In genomic region chr5:128846433-128847040, GRCm38 (mm10) we compare ENCODE assay signal across 23 mouse cellular contexts.
DNase-seq lines count a peak whose midpoint lies in the region; TF ChIP-seq lines count a peak whose summit lies in the region.
"Had no signal": no experiment of that assay in that cellular context is flagged by ENCODE, and none has a peak within 500 bp of the region (broad histone marks: within the 10 kb centered on the region; RNA-seq: fewer than 3 reads in every experiment).

No protein-coding gene starts in this region.

- H3K4me3 ChIP-seq in cortical plate, adult 2 months (ENCODE audit: insufficient read depth, low read length): no peak overlapping the region
- H3K4me3 ChIP-seq in lung, adult 2 months (replicated peaks; ENCODE audit: extremely low read depth, low read depth, low read length): no peak overlapping the region
- H3K4me3 ChIP-seq: forebrain, embryonic 15.5 days; heart, embryonic 15.5 days; hindbrain, embryonic 15.5 days; kidney, embryonic 15.5 days; limb, embryonic 12.5 days; liver, embryonic 13.5 days; midbrain, embryonic 10.5 days; neural tube, embryonic 13.5 days had no signal

- no peak for TF ChIP-seq POLR2A in cortical plate, adult 2 months (IDR thresholded peaks at IDR 0.05; ENCODE audit: extremely low read depth, insufficient read depth, low read length)
- TF ChIP-seq POLR2A in lung, adult 2 months (IDR thresholded peaks at IDR 0.05; ENCODE audit: borderline replicate concordance, extremely low read depth, low read depth, low read length): no peak

- peak overlapping the region; percentile 41 for H3K27ac ChIP-seq in cortical plate, adult 2 months (ENCODE audit: insufficient read depth, low read length)
- H3K27ac ChIP-seq: forebrain, embryonic 15.5 days; heart, embryonic 15.5 days; hindbrain, embryonic 15.5 days; kidney, embryonic 15.5 days; limb, embryonic 12.5 days; liver, embryonic 13.5 days; macrophage; midbrain, embryonic 10.5 days; neural tube, embryonic 13.5 days had no signal

- WGBS in lung, adult 2 months: 85% methylated on average over 12 of the region's 12 CpGs

- H3K4me1 ChIP-seq in cortical plate, adult 2 months (ENCODE audit: control insufficient read depth, insufficient read depth, low read length): peaks cover 18% of the 10 kb centered on the region
- no peaks in the 10 kb centered on the region for H3K4me1 ChIP-seq in lung, adult 2 months (ENCODE audit: control insufficient read depth, insufficient read depth, low read length)
- H3K4me1 ChIP-seq: heart, embryonic 15.5 days; kidney, embryonic 15.5 days; liver, embryonic 13.5 days had no signal

- peak; percentile 70 to 80 for DNase-seq in frontal cortex, adult 2 months (ENCODE audit: extremely low spot score in 1 of 2, low spot score in 1 of 2)
- DNase-seq in left cerebral cortex, adult 18-20 months (ENCODE audit: low spot score in 2 of 2): peak; percentile 68 to 76
- DNase-seq in right cerebral cortex, adult 2 months (ENCODE audit: low spot score in 2 of 2): peak; percentile 74 to 76
- no peak for DNase-seq in urinary bladder, postnatal 25 days (ENCODE audit: low spot score)
- DNase-seq in spleen, postnatal 36 days (ENCODE audit: low spot score in 2 of 2): no peak
- DNase-seq in gastrocnemius, adult 18-20 months (ENCODE audit: low spot score): no peak
- no peak for DNase-seq in lung, adult 2 months
- DNase-seq: adrenal gland, adult 2 months; cerebellum, adult 9-10 months; gastrocnemius, postnatal 14 days; heart, postnatal 4 days; kidney, postnatal 4 days; liver, embryonic 13.5 days; thymus, postnatal 4 days had no signal

- TF ChIP-seq CTCF in cortical plate, adult 2 months (IDR thresholded peaks at IDR 0.05; ENCODE audit: extremely low read depth, insufficient read depth, low read length): no peak
- no peak for TF ChIP-seq CTCF in lung, adult 2 months (IDR thresholded peaks at IDR 0.05; ENCODE audit: insufficient read depth, low read length)

Comparison
In these comparisons a context has a peak if more than half of its experiments do, and no peak if none do; other contexts are left out.
1. DNase-seq: peak in frontal cortex, adult 2 months (2 of 2), left cerebral cortex, adult 18-20 months (2 of 2) and right cerebral cortex, adult 2 months (2 of 2); none in urinary bladder, postnatal 25 days (single experiment), spleen, postnatal 36 days (0 of 2), gastrocnemius, adult 18-20 months (single experiment) and lung, adult 2 months (single experiment).